Mouse (Mus musculus) MEL (cell line): Measurements from ENCODE around the gene Fut8. TPM values are rescaled to one million over a fixed set of nuclear protein-coding genes. Genes with fewer than 3 reads are reported as not detected.

Experiments
- DNase-seq: peaks from one replicate; pipeline ENCODE4 v3.0.0; 2011; ENCODE audit warnings: low read depth, low spot score
- H3K27ac ChIP-seq: 2 replicates; pipeline ENCODE4 v1.5.1; 2012; ENCODE audit warnings: low read depth, mild to moderate bottlenecking, control low read depth, low read length, moderate library complexity; ENCODE audit not compliant: control insufficient read depth
- H3K27me3 ChIP-seq, 2 experiments: fragments of 150-350 bp in 1 of 2; sonication (generic) in 1 of 2; 2 replicates each; pipeline ENCODE4 v1.6.1; 2012; ENCODE audit warnings: low read length in 2 of 2, mild to moderate bottlenecking in 2 of 2, improper control_type of control experiment in 1 of 2, moderate library complexity in 1 of 2; ENCODE audit not compliant: insufficient read depth in 2 of 2, control insufficient read depth in 1 of 2
- H3K36me3 ChIP-seq, 2 experiments: 2 replicates each; pipeline ENCODE4 v1.6.1; 2012 to 2014; ENCODE audit warnings: low read length in 2 of 2, improper control_type of control experiment in 1 of 2, inconsistent platforms in 1 of 2, mild to moderate bottlenecking in 1 of 2; ENCODE audit not compliant: insufficient read depth in 2 of 2, control insufficient read depth in 1 of 2
- H3K4me1 ChIP-seq, 2 experiments: fragments of 150-350 bp in 1 of 2; sonication (generic) in 1 of 2; 2 replicates each; pipeline ENCODE4 v1.6.1; 2012; ENCODE audit warnings: low read length in 2 of 2, improper control_type of control experiment in 1 of 2, mild to moderate bottlenecking in 1 of 2; ENCODE audit not compliant: insufficient read depth in 2 of 2, control insufficient read depth in 1 of 2
- H3K4me3 ChIP-seq, 2 experiments: fragments of 150-350 bp in 1 of 2; sonication (generic) in 1 of 2; 2 replicates each; pipeline ENCODE4 v1.5.1; 2012; ENCODE audit warnings: low read depth in 2 of 2, low read length in 2 of 2, mild to moderate bottlenecking in 2 of 2, moderate library complexity in 2 of 2, control low read depth in 1 of 2, improper control_type of control experiment in 1 of 2; ENCODE audit not compliant: control insufficient read depth in 1 of 2, insufficient read depth in 1 of 2
- H3K79me2 ChIP-seq: 2 replicates; pipeline ENCODE4 v1.6.1; 2012; ENCODE audit warnings: mild to moderate bottlenecking, low read length, moderate library complexity; ENCODE audit not compliant: control insufficient read depth, poor library complexity, insufficient read depth
- H3K9ac ChIP-seq: 2 replicates; pipeline ENCODE4 v1.6.1; 2012; ENCODE audit warnings: low read depth, mild to moderate bottlenecking, control low read depth, low read length, moderate library complexity; ENCODE audit not compliant: control insufficient read depth, poor library complexity, severe bottlenecking
- H3K9me3 ChIP-seq: fragments of 150-350 bp; sonication (generic); replicated peaks from 2 replicates; pipeline ENCODE4 v1.6.1; 2012; ENCODE audit warnings: mild to moderate bottlenecking, low read length, improper control_type of control experiment, moderate library complexity; ENCODE audit not compliant: insufficient read depth
- BHLHE40 ChIP-seq: IDR thresholded peaks from 2 replicates; pipeline ENCODE4 v1.6.1; 2012; ENCODE audit warnings: low read depth, mild to moderate bottlenecking, inconsistent platforms, low read length, improper control_type of control experiment, borderline replicate concordance
- CHD1 ChIP-seq: IDR thresholded peaks from 2 replicates; pipeline ENCODE4 v1.6.1; 2012; ENCODE audit warnings: low read depth, mild to moderate bottlenecking, inconsistent platforms, low read length, improper control_type of control experiment
- CHD2 ChIP-seq: IDR thresholded peaks from 2 replicates; pipeline ENCODE4 v1.6.1; 2011; ENCODE audit warnings: low read length, improper control_type of control experiment
- CTCF ChIP-seq, 3 experiments: IDR thresholded peaks in 2 of 3; conservative IDR thresholded peaks in 1 of 3; 2 replicates each; pipeline ENCODE4 v1.5.1; 2011 to 2012; ENCODE audit warnings: low read length in 3 of 3, low read depth in 2 of 3, mild to moderate bottlenecking in 2 of 3, improper control_type of control experiment in 1 of 3, inconsistent platforms in 1 of 3, mixed read lengths in 1 of 3, moderate library complexity in 1 of 3; ENCODE audit not compliant: control insufficient read depth in 1 of 3, insufficient read depth in 1 of 3, poor library complexity in 1 of 3, severe bottlenecking in 1 of 3
- E2F4 ChIP-seq: IDR thresholded peaks from 2 replicates; pipeline ENCODE4 v1.6.1; 2011; ENCODE audit warnings: low read depth, low read length, improper control_type of control experiment, borderline replicate concordance
- ELF1 ChIP-seq: IDR thresholded peaks from 2 replicates; pipeline ENCODE4 v1.6.1; 2014; ENCODE audit warnings: low read depth, mild to moderate bottlenecking, inconsistent platforms, low read length, improper control_type of control experiment, moderate library complexity
- EP300 ChIP-seq, 2 experiments: IDR thresholded peaks; 2 replicates each; pipeline ENCODE4 v1.6.1; 2011; ENCODE audit warnings: improper control_type of control experiment in 2 of 2, low read length in 2 of 2, low read depth in 1 of 2, mild to moderate bottlenecking in 1 of 2
- ETS1 ChIP-seq: IDR thresholded peaks from 2 replicates; pipeline ENCODE4 v1.6.1; 2012; ENCODE audit warnings: low read depth, mild to moderate bottlenecking, inconsistent platforms, low read length, improper control_type of control experiment, moderate library complexity
- GABPA ChIP-seq: IDR thresholded peaks from 2 replicates; pipeline ENCODE4 v1.6.1; 2012; ENCODE audit warnings: low read depth, mild to moderate bottlenecking, inconsistent platforms, low read length, improper control_type of control experiment, moderate library complexity
- GATA1 ChIP-seq: IDR thresholded peaks from 2 replicates; pipeline ENCODE4 v1.6.1; 2011; ENCODE audit warnings: low read depth, low read length, improper control_type of control experiment
- HCFC1 ChIP-seq: IDR thresholded peaks from 2 replicates; pipeline ENCODE4 v1.6.1; 2012; ENCODE audit warnings: low read depth, mild to moderate bottlenecking, inconsistent platforms, low read length, improper control_type of control experiment, moderate library complexity
- JUND ChIP-seq: IDR thresholded peaks from 2 replicates; pipeline ENCODE4 v1.6.1; 2011; ENCODE audit warnings: low read depth, mild to moderate bottlenecking, improper control_type of control experiment, low read length
- MAFK ChIP-seq: IDR thresholded peaks from 2 replicates; pipeline ENCODE4 v1.6.1; 2011; ENCODE audit warnings: low read depth, mild to moderate bottlenecking, low read length, improper control_type of control experiment, borderline replicate concordance
- MAX ChIP-seq: IDR thresholded peaks from 2 replicates; pipeline ENCODE4 v1.6.1; 2011; ENCODE audit warnings: low read length, improper control_type of control experiment
- MYB ChIP-seq: IDR thresholded peaks from 2 replicates; pipeline ENCODE4 v1.6.1; 2011; ENCODE audit warnings: mild to moderate bottlenecking, low read depth, low read length, improper control_type of control experiment
- MYC ChIP-seq: IDR thresholded peaks from 2 replicates; pipeline ENCODE4 v1.6.1; 2011; ENCODE audit warnings: low read depth, mild to moderate bottlenecking, low read length, improper control_type of control experiment, moderate library complexity
- NELFE ChIP-seq: IDR thresholded peaks from 2 replicates; pipeline ENCODE4 v1.6.1; 2011; ENCODE audit warnings: low read depth, low read length, improper control_type of control experiment
- NRF1 ChIP-seq: IDR thresholded peaks from 2 replicates; pipeline ENCODE4 v1.6.1; 2014; ENCODE audit warnings: low read depth, mild to moderate bottlenecking, inconsistent platforms, low read length, improper control_type of control experiment, moderate library complexity; ENCODE audit not compliant: poor library complexity, insufficient read depth, severe bottlenecking
- POLR2A ChIP-seq, 2 experiments: IDR thresholded peaks; 2 replicates each; pipeline ENCODE4 v1.6.1; 2011 to 2012; ENCODE audit warnings: low read length in 2 of 2, mild to moderate bottlenecking in 2 of 2, control low read depth in 1 of 2, improper control_type of control experiment in 1 of 2, low read depth in 1 of 2, moderate library complexity in 1 of 2; ENCODE audit not compliant: control insufficient read depth in 1 of 2, insufficient read depth in 1 of 2, poor library complexity in 1 of 2
- POLR2AphosphoS2 ChIP-seq: IDR thresholded peaks from 2 replicates; pipeline ENCODE4 v1.6.1; 2011; ENCODE audit warnings: low read length, improper control_type of control experiment
- RAD21 ChIP-seq: IDR thresholded peaks from 2 replicates; pipeline ENCODE4 v1.6.1; 2011; ENCODE audit warnings: mild to moderate bottlenecking, low read depth, low read length, improper control_type of control experiment
- RCOR1 ChIP-seq: IDR thresholded peaks from 2 replicates; pipeline ENCODE4 v1.6.1; 2012; ENCODE audit warnings: low read depth, mild to moderate bottlenecking, inconsistent platforms, low read length, improper control_type of control experiment
- SIN3A ChIP-seq: IDR thresholded peaks from 2 replicates; pipeline ENCODE4 v1.6.1; 2012; ENCODE audit warnings: low read length, improper control_type of control experiment, inconsistent platforms
- SMC3 ChIP-seq: IDR thresholded peaks from 2 replicates; pipeline ENCODE4 v1.6.1; 2011; ENCODE audit warnings: low read depth, low read length, improper control_type of control experiment
- TBP ChIP-seq: IDR thresholded peaks from 2 replicates; pipeline ENCODE4 v1.8.0; 2011; ENCODE audit warnings: low read depth, low read length, improper control_type of control experiment
- TCF12 ChIP-seq: IDR thresholded peaks from 2 replicates; pipeline ENCODE4 v1.6.1; 2014; ENCODE audit warnings: low read depth, mild to moderate bottlenecking, inconsistent platforms, low read length, improper control_type of control experiment, moderate library complexity
- UBTF ChIP-seq: IDR thresholded peaks from 2 replicates; pipeline ENCODE4 v1.6.1; 2012; ENCODE audit warnings: low read depth, mild to moderate bottlenecking, inconsistent platforms, low read length, improper control_type of control experiment, moderate library complexity, borderline replicate concordance; ENCODE audit not compliant: insufficient read depth
- USF1 ChIP-seq: IDR thresholded peaks from 2 replicates; pipeline ENCODE4 v1.6.1; 2014; ENCODE audit warnings: low read depth, mild to moderate bottlenecking, inconsistent platforms, low read length, improper control_type of control experiment, moderate library complexity
- USF2 ChIP-seq, 2 experiments: IDR thresholded peaks; 2 replicates each; pipeline ENCODE4 v1.6.1; 2011 to 2012; ENCODE audit warnings: improper control_type of control experiment in 2 of 2, low read length in 2 of 2, borderline replicate concordance in 1 of 2, inconsistent platforms in 1 of 2, low read depth in 1 of 2, mild to moderate bottlenecking in 1 of 2; ENCODE audit not compliant: insufficient read depth in 1 of 2
- ZC3H11A ChIP-seq: IDR thresholded peaks from 2 replicates; pipeline ENCODE4 v1.6.1; 2012; ENCODE audit warnings: low read depth, mild to moderate bottlenecking, inconsistent platforms, low read length, improper control_type of control experiment
- ZKSCAN1 ChIP-seq: IDR thresholded peaks from 2 replicates; pipeline ENCODE4 v1.6.1; 2012; ENCODE audit warnings: low read depth, mild to moderate bottlenecking, inconsistent platforms, low read length, improper control_type of control experiment, moderate library complexity
- ZMIZ1 ChIP-seq: IDR thresholded peaks from 2 replicates; pipeline ENCODE4 v1.6.1; 2012; ENCODE audit warnings: low read depth, mild to moderate bottlenecking, inconsistent platforms, low read length, improper control_type of control experiment, moderate library complexity
- ZNF384 ChIP-seq: IDR thresholded peaks from 2 replicates; pipeline ENCODE4 v1.6.1; 2012; ENCODE audit warnings: low read depth, mild to moderate bottlenecking, inconsistent platforms, low read length, improper control_type of control experiment
- polyA plus RNA-seq, 2 experiments: library from polyadenylated mRNA; stranded (reverse) in 1 of 2; unstranded in 1 of 2; fragments of >175 nt in 1 of 2; fragments of >200 nt in 1 of 2; gene quantifications; 2 replicates each; pipeline versions ENCODE4 v1.2.1 to v1.2.4; 2012; ENCODE audit warnings: low replicate concordance in 2 of 2, low read depth in 1 of 2; ENCODE audit not compliant: insufficient read length in 2 of 2, insufficient read depth in 1 of 2, missing spikeins in 1 of 2
- total RNA-seq: library from RNA; depleted of rRNA; stranded (reverse); fragments of 300-350 nt; gene quantifications from 2 replicates; pipeline ENCODE4 v1.2.3, GENCODE M21; 2012

Fut8 gene
- total and polyA plus RNA-seq, 3 experiments: 61.3 to 90.0 (median 73.7) TPM

GRCm38 (mm10) chr12:77208576-77209180 lies 29.2 kb upstream of the Fut8 start (continued):
- no peak for TF ChIP-seq USF1
- TF ChIP-seq NELFE: peak; percentile 41
- TF ChIP-seq EP300 (IDR thresholded peaks at IDR 0.05; ENCODE audit: low read depth in 1 of 2, low read length in 2 of 2): peak; percentile 82 to 93

- no peaks in the 10 kb centered on the region for H3K9me3 ChIP-seq
- peak overlapping the region in 1 of 2 experiments; percentile 10; a peak in 2 of 4 replicates for H3K4me3 ChIP-seq
- no peaks in the 10 kb centered on the region for H3K27me3 ChIP-seq
- peaks cover 67 to 73% of the 10 kb centered on the region in 2 experiments for H3K4me1 ChIP-seq
- DNase-seq: peak; percentile 92
- H3K79me2 ChIP-seq: peaks cover 31% of the 10 kb centered on the region
- peak overlapping the region; percentile 98 for H3K27ac ChIP-seq
- TF ChIP-seq ZNF384 (peak; percentile 96), HCFC1 (peak; percentile 57), ELF1 (no peak), GABPA (0 out of 2 replicates have a peak, but pooled peaks have one; percentile 72), POLR2AphosphoS2 (peak; percentile 85), ZMIZ1 (peak; percentile 93), BHLHE40 (peak; percentile 75), UBTF (no peak), NRF1 (no peak), MYB (peak; percentile 98), USF2 (IDR thresholded peaks at IDR 0.05; ENCODE audit: borderline replicate concordance in 1 of 2, insufficient read depth in 1 of 2, low read depth in 1 of 2, low read length in 2 of 2) (no peak), RAD21 (no peak; the same call in 1 of the 2 replicates), ZC3H11A (no peak), MAX (peak; percentile 26), RCOR1 (peak; percentile 78; the same call in 1 of the 2 replicates), CHD2 (peak; percentile 84), SIN3A (peak; percentile 98), EP300 (IDR thresholded peaks at IDR 0.05; ENCODE audit: low read depth in 1 of 2, low read length in 2 of 2) (peak; percentile 99 to 100), CTCF (IDR thresholded peaks at IDR 0.05 in 2 of 3, conservative IDR thresholded peaks at IDR 0.05 in 1 of 3; ENCODE audit: control insufficient read depth in 1 of 3, insufficient read depth in 1 of 3, low read depth in 2 of 3, low read length in 3 of 3, poor library complexity in 1 of 3, severe bottlenecking in 1 of 3) (no peak), GATA1 (peak; percentile 92), USF1 (no peak), TCF12 (peak; percentile 91), POLR2A (IDR thresholded peaks at IDR 0.05; ENCODE audit: control insufficient read depth in 1 of 2, insufficient read depth in 1 of 2, low read depth in 1 of 2, low read length in 2 of 2, poor library complexity in 1 of 2) (peak in 1 of 2 experiments; percentile 52; a peak in 1 of 4 replicates), MAFK (peak; percentile 62; the same call in 1 of the 2 replicates), ZKSCAN1 (no peak), E2F4 (no peak), MYC (peak; percentile 74), CHD1 (peak; percentile 97; the same call in 1 of the 2 replicates), SMC3 (peak; percentile 2; the same call in 1 of the 2 replicates), TBP (peak; percentile 74; the same call in 1 of the 2 replicates), NELFE (peak; percentile 51), JUND (peak; percentile 95), ETS1 (peak; percentile 96)
- peaks cover 0 to 82% of the 10 kb centered on the region in 2 experiments; a peak in 2 of 4 replicates for H3K36me3 ChIP-seq
- peak overlapping the region; percentile 75 for H3K9ac ChIP-seq
Observed at GRCm38 (mm10) chr12:77211695-77212208, 26.2 kb upstream of the Fut8 start.
